Comparison of ENCODE assay signal across 27 mouse cellular contexts in the genomic region with DNA sequence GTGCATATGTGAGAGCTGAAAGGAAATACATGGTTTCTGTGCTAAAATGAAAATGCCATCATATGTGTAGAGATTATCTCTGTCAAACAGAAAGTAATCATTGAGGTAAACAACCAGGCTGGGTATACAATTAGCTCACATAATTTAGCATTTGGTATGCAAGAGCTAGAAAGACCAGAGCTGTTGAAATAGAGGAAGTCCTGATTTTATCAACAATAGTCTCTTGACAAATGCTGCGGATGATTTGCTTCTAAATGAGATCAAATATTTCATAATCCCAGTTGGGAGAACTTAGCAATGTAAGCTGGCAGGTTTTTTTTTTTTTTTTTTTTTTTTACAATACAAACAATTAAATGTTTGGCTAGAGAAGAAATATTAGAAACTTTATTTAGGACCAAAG.
DNase-seq lines count a peak whose midpoint lies in the region; ATAC-seq and TF ChIP-seq lines count a peak whose summit lies in the region.
"Had no signal": no experiment of that assay in that cellular context is flagged by ENCODE, and none has a peak within 500 bp of the region (broad histone marks: within the 10 kb centered on the region; RNA-seq: fewer than 3 reads in every experiment).

No protein-coding gene starts in this region.

- peak; percentile 10 for DNase-seq in embryonic facial prominence, embryonic 14.5 days (ENCODE audit: low spot score)
- no peak for DNase-seq in embryonic facial prominence, embryonic 10.5 days (ENCODE audit: low spot score)
- DNase-seq in MEL (ENCODE audit: low read depth, low spot score) = peak; percentile 61
- peak; percentile 34 for DNase-seq in fat pad, adult 2 months (ENCODE audit: extremely low read depth, low read depth, low spot score)
- no peak for DNase-seq in adrenal gland, postnatal 36 days
- no peak for DNase-seq in frontal cortex, postnatal 14 days (ENCODE audit: low spot score in 2 of 2)
- DNase-seq: adrenal gland, adult 2 months; adrenal gland, postnatal 14 days; cerebellum, adult 11-12 months; cerebellum, adult 8-10 months; cerebellum, postnatal 25 days; gastrocnemius, postnatal 10 days; heart, adult 18-20 months; heart, postnatal 10 days; heart, postnatal 36 days; kidney, adult 11 months; kidney, adult 8-10 months had no signal

- H3K4me3 ChIP-seq in embryonic facial prominence, embryonic 14.5 days (ENCODE audit: low read depth, low read length) = no peak overlapping the region
- H3K4me3 ChIP-seq in embryonic facial prominence, embryonic 10.5 days = no peak overlapping the region
- no peak overlapping the region for H3K4me3 ChIP-seq in MEL (ENCODE audit: control insufficient read depth in 1 of 2, insufficient read depth in 1 of 2, low read depth in 2 of 2, low read length in 2 of 2)
- H3K4me3 ChIP-seq: embryonic facial prominence, embryonic 13.5 days; forebrain, embryonic 12.5 days; forebrain, embryonic 15.5 days; heart, embryonic 12.5 days; heart, embryonic 15.5 days; hindbrain, embryonic 10.5 days; hindbrain, embryonic 13.5 days; intestine, embryonic 15.5 days had no signal

- TF ChIP-seq CTCF in MEL (IDR thresholded peaks at IDR 0.05 in 2 of 3, conservative IDR thresholded peaks at IDR 0.05 in 1 of 3; ENCODE audit: control insufficient read depth in 1 of 3, insufficient read depth in 1 of 3, low read depth in 2 of 3, low read length in 3 of 3, poor library complexity in 1 of 3, severe bottlenecking in 1 of 3) = no peak

- no peak for ATAC-seq in embryonic facial prominence, embryonic 14.5 days (ENCODE audit: low read depth)
- ATAC-seq: CD4-positive, CD25-positive, alpha-beta regulatory T cell, adult 4 months; forebrain, embryonic 15.5 days; hindbrain, embryonic 16.5 days; intestine, embryonic 15.5 days had no signal

- WGBS in embryonic facial prominence, embryonic 14.5 days = 79% methylated on average over 1 of the region's 1 CpGs
- WGBS in embryonic facial prominence, embryonic 10.5 days = 94% methylated on average over 1 of the region's 1 CpGs

- H3K4me2 ChIP-seq in embryonic facial prominence, embryonic 14.5 days (ENCODE audit: low read depth, low read length) = no peak overlapping the region
- H3K4me2 ChIP-seq: embryonic facial prominence, embryonic 13.5 days; forebrain, embryonic 12.5 days; forebrain, embryonic 15.5 days; heart, embryonic 12.5 days; heart, embryonic 15.5 days; hindbrain, embryonic 13.5 days; intestine, embryonic 15.5 days had no signal

- no peaks in the 10 kb centered on the region for H3K4me1 ChIP-seq in embryonic facial prominence, embryonic 14.5 days (ENCODE audit: control insufficient read depth, insufficient read depth, low read length)
- H3K4me1 ChIP-seq in embryonic facial prominence, embryonic 10.5 days = no peaks in the 10 kb centered on the region
- H3K4me1 ChIP-seq in MEL (ENCODE audit: control insufficient read depth in 1 of 2, insufficient read depth in 2 of 2, low read length in 2 of 2) = peaks cover 0 to 9% of the 10 kb centered on the region in 2 experiments; a peak in 1 of 4 replicates
- H3K4me1 ChIP-seq: embryonic facial prominence, embryonic 13.5 days; forebrain, embryonic 12.5 days; forebrain, embryonic 15.5 days; heart, embryonic 12.5 days; heart, embryonic 15.5 days; hindbrain, embryonic 10.5 days; hindbrain, embryonic 13.5 days; intestine, embryonic 15.5 days had no signal

- TF ChIP-seq POLR2A in MEL (IDR thresholded peaks at IDR 0.05; ENCODE audit: control insufficient read depth in 1 of 2, insufficient read depth in 1 of 2, low read depth in 1 of 2, low read length in 2 of 2, poor library complexity in 1 of 2) = no peak

- no peaks in the 10 kb centered on the region for H3K9me3 ChIP-seq in embryonic facial prominence, embryonic 14.5 days (ENCODE audit: control insufficient read depth, low read length)
- no peaks in the 10 kb centered on the region for H3K9me3 ChIP-seq in embryonic facial prominence, embryonic 10.5 days
- no peaks in the 10 kb centered on the region for H3K9me3 ChIP-seq in MEL (replicated peaks; ENCODE audit: insufficient read depth, low read length)
- H3K9me3 ChIP-seq: embryonic facial prominence, embryonic 13.5 days; forebrain, embryonic 12.5 days; forebrain, embryonic 15.5 days; heart, embryonic 12.5 days; heart, embryonic 15.5 days; hindbrain, embryonic 10.5 days; hindbrain, embryonic 13.5 days; intestine, embryonic 15.5 days had no signal

- no peak for TF ChIP-seq RAD21 in MEL (IDR thresholded peaks at IDR 0.05; ENCODE audit: low read depth, low read length)

- H3K27ac ChIP-seq in embryonic facial prominence, embryonic 14.5 days (replicated peaks; ENCODE audit: low read depth, low read length) = no peak overlapping the region
- no peak overlapping the region for H3K27ac ChIP-seq in embryonic facial prominence, embryonic 10.5 days (replicated peaks)
- H3K27ac ChIP-seq in MEL (ENCODE audit: control insufficient read depth, low read depth, low read length) = peak overlapping the region; percentile 56
- H3K27ac ChIP-seq: embryonic facial prominence, embryonic 13.5 days; forebrain, embryonic 12.5 days; forebrain, embryonic 15.5 days; heart, embryonic 15.5 days; hindbrain, embryonic 10.5 days; hindbrain, embryonic 13.5 days; intestine, embryonic 15.5 days had no signal

- no peaks in the 10 kb centered on the region for H3K36me3 ChIP-seq in embryonic facial prominence, embryonic 14.5 days (ENCODE audit: control insufficient read depth, insufficient read depth, low read length)
- H3K36me3 ChIP-seq in embryonic facial prominence, embryonic 10.5 days (replicated peaks) = no peaks in the 10 kb centered on the region
- H3K36me3 ChIP-seq in MEL (ENCODE audit: control insufficient read depth in 1 of 2, insufficient read depth in 2 of 2, low read length in 2 of 2) = peaks cover 0 to 10% of the 10 kb centered on the region in 2 experiments; a peak in 2 of 4 replicates
- H3K36me3 ChIP-seq: embryonic facial prominence, embryonic 13.5 days; forebrain, embryonic 12.5 days; forebrain, embryonic 15.5 days; heart, embryonic 12.5 days; heart, embryonic 15.5 days; hindbrain, embryonic 10.5 days; hindbrain, embryonic 13.5 days; intestine, embryonic 15.5 days had no signal

- TF ChIP-seq EP300 in MEL (IDR thresholded peaks at IDR 0.05; ENCODE audit: low read depth in 1 of 2, low read length in 2 of 2) = peak; percentile 76 to 82

- H3K9ac ChIP-seq in embryonic facial prominence, embryonic 14.5 days (ENCODE audit: low read depth, low read length) = no peak overlapping the region
- H3K9ac ChIP-seq in MEL (ENCODE audit: control insufficient read depth, low read depth, low read length, poor library complexity, severe bottlenecking) = no peak overlapping the region
- H3K9ac ChIP-seq: embryonic facial prominence, embryonic 13.5 days; forebrain, embryonic 12.5 days; forebrain, embryonic 15.5 days; heart, embryonic 12.5 days; heart, embryonic 15.5 days; hindbrain, embryonic 13.5 days; intestine, embryonic 15.5 days had no signal

- no peaks in the 10 kb centered on the region for H3K27me3 ChIP-seq in embryonic facial prominence, embryonic 14.5 days (replicated peaks; ENCODE audit: control insufficient read depth, insufficient read depth, low read length)
- no peaks in the 10 kb centered on the region for H3K27me3 ChIP-seq in embryonic facial prominence, embryonic 10.5 days (replicated peaks; ENCODE audit: low read depth, poor library complexity, severe bottlenecking)
- H3K27me3 ChIP-seq in MEL (ENCODE audit: control insufficient read depth in 1 of 2, insufficient read depth in 2 of 2, low read length in 2 of 2) = no peaks in the 10 kb centered on the region
- H3K27me3 ChIP-seq: embryonic facial prominence, embryonic 13.5 days; forebrain, embryonic 12.5 days; forebrain, embryonic 15.5 days; heart, embryonic 12.5 days; heart, embryonic 15.5 days; hindbrain, embryonic 13.5 days; intestine, embryonic 15.5 days had no signal

- H3K79me2 ChIP-seq in MEL (ENCODE audit: control insufficient read depth, insufficient read depth, low read length, poor library complexity) = no peaks in the 10 kb centered on the region

TF ChIP-seq in MEL, 35 proteins besides CTCF, POLR2A, EP300 and RAD21:
- no peak for TF ChIP-seq MAFK (IDR thresholded peaks at IDR 0.05; ENCODE audit: borderline replicate concordance, low read depth, low read length)
- TF ChIP-seq NRF1 (IDR thresholded peaks at IDR 0.05; ENCODE audit: insufficient read depth, low read depth, low read length, poor library complexity, severe bottlenecking) = no peak
- peak; percentile 62 for TF ChIP-seq GATA1 (IDR thresholded peaks at IDR 0.05; ENCODE audit: low read depth, low read length)
- TF ChIP-seq BHLHE40 (IDR thresholded peaks at IDR 0.05; ENCODE audit: borderline replicate concordance, low read depth, low read length) = 0 out of 2 replicates have a peak, but pooled peaks have one; percentile 3
- no peak for TF ChIP-seq GABPA (IDR thresholded peaks at IDR 0.05; ENCODE audit: low read depth, low read length)
- peak; percentile 85 for TF ChIP-seq ZNF384 (IDR thresholded peaks at IDR 0.05; ENCODE audit: low read depth, low read length)
- TF ChIP-seq TAL1 (IDR thresholded peaks at IDR 0.05; ENCODE audit: low read length) = no peak
- peak; percentile 57 for TF ChIP-seq ETS1 (IDR thresholded peaks at IDR 0.05; ENCODE audit: low read depth, low read length)
- TF ChIP-seq TCF12 (IDR thresholded peaks at IDR 0.05; ENCODE audit: low read depth, low read length) = peak; percentile 57; the same call in 1 of the 2 replicates
- TF ChIP-seq TBP (IDR thresholded peaks at IDR 0.05; ENCODE audit: low read depth, low read length) = no peak
- TF ChIP-seq ZMIZ1 (IDR thresholded peaks at IDR 0.05; ENCODE audit: low read depth, low read length) = no peak
- TF ChIP-seq MEF2A (IDR thresholded peaks at IDR 0.05; ENCODE audit: extremely low read depth, insufficient replicate concordance, low read depth, low read length, poor library complexity, severe bottlenecking) = no peak
- 0 out of 2 replicates have a peak, but pooled peaks have one; percentile 20 for TF ChIP-seq RCOR1 (IDR thresholded peaks at IDR 0.05; ENCODE audit: low read depth, low read length)
- no peak for TF ChIP-seq E2F4 (IDR thresholded peaks at IDR 0.05; ENCODE audit: borderline replicate concordance, low read depth, low read length)
- no peak for TF ChIP-seq CHD1 (IDR thresholded peaks at IDR 0.05; ENCODE audit: low read depth, low read length)
- no peak for TF ChIP-seq UBTF (IDR thresholded peaks at IDR 0.05; ENCODE audit: borderline replicate concordance, insufficient read depth, low read depth, low read length)
- TF ChIP-seq SIN3A (IDR thresholded peaks at IDR 0.05; ENCODE audit: low read length) = no peak
- TF ChIP-seq ELF1 (IDR thresholded peaks at IDR 0.05; ENCODE audit: low read depth, low read length) = no peak
- TF ChIP-seq ZC3H11A (IDR thresholded peaks at IDR 0.05; ENCODE audit: low read depth, low read length) = no peak

Comparison
In these comparisons a context has a peak if more than half of its experiments do, and no peak if none do; other contexts are left out.
1. DNase-seq: peak in embryonic facial prominence, embryonic 14.5 days (single experiment), MEL (single experiment) and fat pad, adult 2 months (single experiment); none in embryonic facial prominence, embryonic 10.5 days (single experiment), adrenal gland, postnatal 36 days (0 of 2) and frontal cortex, postnatal 14 days (0 of 2).